ENCODE assay signal across 8 mouse cellular contexts in the genomic region with DNA sequence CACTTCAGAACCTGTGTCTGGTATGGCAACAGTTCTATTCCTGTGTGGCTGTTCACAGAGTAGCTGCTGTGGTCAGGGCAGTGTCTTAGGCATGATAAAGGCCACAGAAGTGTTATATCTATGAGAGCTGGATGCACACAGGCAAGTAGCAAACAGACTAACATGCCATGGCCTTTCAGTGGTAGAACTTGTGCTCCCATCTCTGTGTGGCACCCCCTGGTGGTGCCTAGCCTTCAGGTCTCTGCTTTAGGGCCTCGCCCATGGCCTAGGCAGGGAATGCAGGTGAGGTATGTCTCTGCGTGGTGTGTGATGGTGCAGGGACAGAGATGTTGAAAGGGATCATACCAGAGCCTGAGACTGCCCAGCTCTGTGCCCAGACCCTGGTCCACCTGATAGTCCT. TPM values are rescaled to one million over a fixed set of nuclear protein-coding genes. Genes with fewer than 3 reads are reported as not detected.
DNase-seq lines count a peak whose midpoint lies in the region; ATAC-seq lines count a peak whose summit lies in the region.
"Had no signal": no experiment of that assay in that cellular context is flagged by ENCODE, and none has a peak within 500 bp of the region (broad histone marks: within the 10 kb centered on the region; RNA-seq: fewer than 3 reads in every experiment).

No protein-coding gene starts in this region.

- intact Hi-C loops in left cerebral cortex, postnatal 4 days (cut with DNase I) = no loop called here

- H3K4me3 ChIP-seq in hindbrain, embryonic 11.5 days (ENCODE audit: low read depth, low read length) = no peak overlapping the region
- H3K4me3 ChIP-seq: limb, embryonic 13.5 days had no signal

- no peak overlapping the region for H3K9ac ChIP-seq in hindbrain, embryonic 11.5 days (ENCODE audit: low read depth, low read length)
- H3K9ac ChIP-seq: limb, embryonic 13.5 days had no signal

- H3K36me3 ChIP-seq in hindbrain, embryonic 11.5 days (ENCODE audit: control insufficient read depth, insufficient read depth, low read length) = 0 out of 2 replicates have a peak, but pooled peaks cover 2% of the 10 kb centered on the region

- ATAC-seq in hindbrain, embryonic 11.5 days (ENCODE audit: low FRiP score) = no peak

- 87% methylated on average over 2 of the region's 2 CpGs for WGBS in hindbrain, embryonic 11.5 days

- peak; percentile 40 for DNase-seq in left cerebral cortex, postnatal 4 days
- DNase-seq in left cerebral cortex, adult 8-10 months (ENCODE audit: low spot score in 2 of 2) = no peak
- peak; percentile 30 for DNase-seq in Muller cell, postnatal 12 days (ENCODE audit: inconsistent ontology term)
- peak; percentile 54 for DNase-seq in cerebellum, adult 8-10 months
- peak; percentile 62 to 68 for DNase-seq in kidney, postnatal 4 days
- DNase-seq in spleen, postnatal 36 days (ENCODE audit: low spot score in 2 of 2) = peak; percentile 32 to 57
- no peak for DNase-seq in hindbrain, embryonic 11.5 days (ENCODE audit: low spot score)

- no peaks in the 10 kb centered on the region for H3K9me3 ChIP-seq in hindbrain, embryonic 11.5 days (ENCODE audit: control insufficient read depth, low read length)
- H3K9me3 ChIP-seq: limb, embryonic 13.5 days had no signal

- H3K27me3 ChIP-seq in hindbrain, embryonic 11.5 days (ENCODE audit: control insufficient read depth, insufficient read depth, low read length) = no peaks in the 10 kb centered on the region
- H3K27me3 ChIP-seq: limb, embryonic 13.5 days had no signal

- H3K4me2 ChIP-seq in hindbrain, embryonic 11.5 days (replicated peaks; ENCODE audit: low read depth, low read length) = no peak overlapping the region
- H3K4me2 ChIP-seq: limb, embryonic 13.5 days had no signal

- H3K4me1 ChIP-seq in hindbrain, embryonic 11.5 days (replicated peaks; ENCODE audit: control insufficient read depth, insufficient read depth, low read length) = no peaks in the 10 kb centered on the region
- H3K4me1 ChIP-seq: limb, embryonic 13.5 days had no signal

- no peak overlapping the region for H3K27ac ChIP-seq in hindbrain, embryonic 11.5 days (ENCODE audit: low read depth, low read length)
- H3K27ac ChIP-seq: limb, embryonic 13.5 days had no signal

RNA-seq across cellular contexts. Expression of gene Cck, which starts 50.1 kb away (rescaled TPM):
- 100 to 1,000 TPM; 175 to 187 TPM for total RNA-seq in left cerebral cortex, postnatal 4 days (2021)
- 100 to 1,000 TPM; 514 to 621 (median 567) TPM for total RNA-seq in left cerebral cortex, adult 8-10 months (2022)
- polyA plus RNA-seq in hindbrain, embryonic 11.5 days (2014; fragmentation: Nextera tagmentation; extraction: Ambion mirVana) = 0.68 and 1.0 TPM in 2 replicates

Comparison
In these comparisons a context has a peak if more than half of its experiments do, and no peak if none do; other contexts are left out.
1. DNase-seq: peak in left cerebral cortex, postnatal 4 days (single experiment), Muller cell, postnatal 12 days (single experiment), cerebellum, adult 8-10 months (single experiment), kidney, postnatal 4 days (2 of 2) and spleen, postnatal 36 days (2 of 2); none in left cerebral cortex, adult 8-10 months (0 of 2) and hindbrain, embryonic 11.5 days (single experiment).